Mouse (Mus musculus): ENCODE results near the gene Kif6. TPM values are rescaled to one million over a fixed set of nuclear protein-coding genes. Genes with fewer than 3 reads are reported as not detected.

Kif6 gene
- polyA plus RNA-seq, 1 experiment = 1.9 TPM

DNA sequence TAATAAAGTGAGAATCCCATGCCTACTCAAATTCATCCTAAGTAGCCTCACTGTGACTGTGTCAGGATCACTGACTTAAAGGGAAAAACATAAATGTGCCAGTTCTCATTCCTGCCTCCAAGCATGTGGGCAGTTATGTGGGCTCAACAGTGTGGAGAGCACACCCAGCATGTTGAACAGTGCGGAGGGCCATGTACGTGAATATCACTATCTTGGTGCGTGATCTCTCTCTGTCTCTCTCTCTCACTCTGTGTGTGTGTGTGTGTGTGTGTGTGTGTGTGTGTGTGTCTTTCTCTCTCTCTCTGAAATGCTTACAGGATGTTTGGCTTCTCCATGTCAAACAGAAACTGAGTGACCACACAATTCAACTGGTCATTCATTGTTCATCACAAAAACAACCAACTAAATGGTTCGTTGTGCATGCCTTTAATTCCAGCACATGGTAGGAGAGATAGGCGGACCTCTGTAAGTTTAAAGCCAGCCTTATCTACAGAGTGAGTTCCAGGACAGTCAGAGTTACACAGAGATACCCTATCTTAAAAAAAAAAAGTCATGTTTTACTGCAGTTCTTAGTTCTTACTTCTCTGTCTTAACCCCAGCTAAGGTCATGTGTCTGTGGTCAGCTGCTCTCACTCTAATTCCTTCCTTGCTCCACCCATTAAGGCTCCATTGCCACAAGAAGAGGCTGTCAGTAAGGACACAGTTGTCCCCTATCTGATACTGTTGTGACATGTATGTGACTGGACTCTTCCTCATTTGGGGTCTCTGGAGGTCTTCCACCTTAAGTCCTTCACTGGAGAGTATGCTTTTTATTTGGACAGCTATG is 266.2 kb downstream of the Kif6 start:
- DNase-seq (ENCODE audit: low read depth) = no peak
- no peak for TF ChIP-seq CTCF (IDR thresholded peaks at IDR 0.05; ENCODE audit: borderline replicate concordance, extremely low read depth, insufficient read depth, insufficient read length)
- no peak for TF ChIP-seq POLR2A (IDR thresholded peaks at IDR 0.05; ENCODE audit: borderline replicate concordance, extremely low read depth, insufficient read depth, insufficient read length, poor library complexity, severe bottlenecking)

DNA sequence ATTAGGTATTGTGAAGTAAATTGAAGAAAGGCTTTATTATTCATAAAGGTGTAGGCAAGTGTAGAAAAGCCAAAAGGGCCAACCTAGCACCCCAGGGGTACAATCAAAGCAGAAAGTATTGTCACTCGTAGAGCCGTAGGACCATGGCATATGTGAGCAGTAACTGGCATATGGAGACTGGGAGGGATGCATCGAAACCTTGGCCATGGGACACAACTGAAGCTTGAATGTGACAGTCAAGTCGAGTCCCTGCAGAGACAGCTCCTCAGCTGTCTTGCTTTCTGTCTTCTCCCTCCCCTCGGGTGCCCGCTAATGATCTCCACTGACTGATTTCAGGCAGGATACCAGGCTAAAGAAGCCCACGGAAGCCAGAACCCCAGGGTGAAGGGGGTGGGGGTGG is 266.9 kb downstream of the Kif6 start:
- TF ChIP-seq CTCF (IDR thresholded peaks at IDR 0.05; ENCODE audit: borderline replicate concordance, extremely low read depth, insufficient read depth, insufficient read length) (no peak), POLR2A (IDR thresholded peaks at IDR 0.05; ENCODE audit: borderline replicate concordance, extremely low read depth, insufficient read depth, insufficient read length, poor library complexity, severe bottlenecking) (no peak)
- DNase-seq (ENCODE audit: low read depth) = no peak

DNA sequence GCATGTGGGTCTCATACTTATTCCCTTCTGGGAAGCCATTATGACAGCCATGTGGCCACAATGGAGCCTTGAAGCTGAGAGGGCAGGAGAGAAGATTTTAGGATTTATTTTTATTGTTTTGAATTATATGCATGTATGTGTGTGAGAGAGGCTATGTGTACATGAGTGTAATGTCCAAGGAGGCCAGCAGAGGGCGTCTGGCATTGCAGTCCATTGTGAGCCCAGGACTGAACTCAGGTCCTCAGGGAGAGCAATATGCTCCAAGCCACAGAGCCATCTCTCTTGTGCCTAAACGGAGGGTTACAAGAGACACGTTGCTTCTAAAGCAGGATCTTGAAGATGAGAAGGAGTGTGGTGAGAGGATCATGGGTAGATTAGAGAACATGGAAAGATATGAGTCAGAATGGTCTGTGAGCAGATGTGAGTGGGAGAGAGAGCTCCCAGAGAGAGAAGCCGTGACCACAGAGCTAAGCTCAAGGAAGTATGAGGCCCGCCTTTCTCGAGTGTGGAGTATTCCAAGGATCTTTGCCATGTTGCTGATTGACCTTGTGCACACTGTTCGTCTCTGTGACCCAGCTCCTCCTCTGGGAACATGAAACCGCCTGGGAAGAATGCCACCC is 268.3 kb downstream of the Kif6 start:
- DNase-seq (ENCODE audit: low read depth) = no peak
- TF ChIP-seq POLR2A (IDR thresholded peaks at IDR 0.05; ENCODE audit: borderline replicate concordance, extremely low read depth, insufficient read depth, insufficient read length, poor library complexity, severe bottlenecking) = no peak
- peak; percentile 46; the same call in 1 of the 2 replicates for TF ChIP-seq CTCF (IDR thresholded peaks at IDR 0.05; ENCODE audit: borderline replicate concordance, extremely low read depth, insufficient read depth, insufficient read length)

DNA sequence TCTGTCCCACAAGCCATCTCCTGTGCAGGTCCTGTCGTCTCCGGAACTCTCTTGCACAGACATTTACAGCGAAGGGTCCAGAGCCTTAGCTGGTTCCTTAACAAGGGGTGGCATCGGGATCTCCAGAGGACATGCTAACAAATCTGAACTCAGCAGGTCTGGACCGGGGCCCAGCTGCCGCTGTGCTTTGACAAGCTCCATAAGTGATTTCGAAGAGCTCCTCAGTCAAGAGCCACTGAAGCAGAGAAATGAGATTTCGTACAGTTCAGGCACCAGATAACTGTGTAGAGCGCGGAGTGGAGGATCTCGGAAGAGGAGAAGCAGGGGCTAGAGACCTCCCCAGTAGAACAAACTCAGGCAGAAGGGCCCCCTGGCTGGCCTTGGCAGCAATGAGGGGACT is 270.1 kb downstream of the Kif6 start:
- TF ChIP-seq POLR2A (IDR thresholded peaks at IDR 0.05; ENCODE audit: borderline replicate concordance, extremely low read depth, insufficient read depth, insufficient read length, poor library complexity, severe bottlenecking) (no peak), CTCF (IDR thresholded peaks at IDR 0.05; ENCODE audit: borderline replicate concordance, extremely low read depth, insufficient read depth, insufficient read length) (no peak)
- peak; percentile 75 for DNase-seq (ENCODE audit: low read depth)

DNA sequence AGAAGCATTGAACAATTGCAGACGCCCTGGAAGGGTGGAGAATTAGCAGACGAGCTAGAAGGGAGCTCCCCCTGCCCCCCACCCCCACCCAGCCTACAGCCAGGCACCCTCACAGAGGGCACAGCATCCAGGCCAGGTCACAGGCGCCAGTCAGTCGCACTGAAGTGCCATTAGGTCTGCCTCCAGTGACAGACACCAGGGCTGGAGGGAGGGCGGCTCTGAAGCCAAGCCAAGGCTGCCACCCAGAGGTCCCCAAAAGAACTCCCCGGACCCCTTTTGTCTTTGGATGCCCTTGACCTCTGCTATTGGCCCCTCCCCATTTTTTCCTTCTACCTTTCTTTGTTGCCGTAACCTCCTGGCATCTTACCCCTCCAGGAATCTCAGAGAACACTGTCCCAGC is 274.7 kb downstream of the Kif6 start:
- DNase-seq (ENCODE audit: low read depth) = peak; percentile 64
- TF ChIP-seq CTCF (IDR thresholded peaks at IDR 0.05; ENCODE audit: borderline replicate concordance, extremely low read depth, insufficient read depth, insufficient read length) = peak; percentile 58
- no peak for TF ChIP-seq POLR2A (IDR thresholded peaks at IDR 0.05; ENCODE audit: borderline replicate concordance, extremely low read depth, insufficient read depth, insufficient read length, poor library complexity, severe bottlenecking)

DNA sequence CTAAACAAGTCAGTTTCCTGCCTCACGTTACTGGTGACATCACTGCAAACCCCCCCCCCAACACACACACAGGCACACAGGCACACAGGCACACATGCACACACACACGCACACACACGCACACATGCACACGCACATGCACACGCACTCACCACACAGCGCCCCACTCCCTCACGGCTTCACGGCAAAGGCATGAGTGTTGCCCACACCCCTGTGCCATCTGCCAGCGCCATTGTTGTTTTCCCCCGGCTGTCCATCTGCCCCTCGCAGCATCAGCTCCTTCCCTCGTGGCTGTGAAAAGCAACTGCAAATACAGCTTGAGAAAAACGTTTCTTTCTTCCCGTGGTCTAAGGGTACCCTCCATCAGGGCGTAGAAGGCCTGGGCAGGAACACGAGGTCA is 275.9 kb downstream of the Kif6 start:
- DNase-seq (ENCODE audit: low read depth) = peak; percentile 75

DNA sequence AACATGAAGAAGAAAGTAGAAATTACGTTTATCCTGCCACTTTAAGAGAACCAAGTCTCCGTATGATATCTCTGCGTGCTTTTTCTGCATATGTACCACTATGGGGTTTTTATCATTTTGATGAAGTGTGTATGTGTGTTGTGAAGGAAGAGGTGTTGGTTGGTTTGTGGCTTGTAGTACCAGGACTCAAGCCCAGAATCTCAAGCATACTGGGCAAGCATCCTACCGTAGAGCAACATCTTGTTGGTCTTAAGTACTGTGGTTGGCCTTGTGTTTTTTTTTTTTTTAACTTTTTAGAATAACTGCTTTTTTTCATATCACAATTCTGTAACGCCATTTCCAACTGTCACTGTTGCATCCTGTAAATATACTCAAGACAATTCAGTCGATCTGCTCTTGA is 277.5 kb downstream of the Kif6 start:
- TF ChIP-seq CTCF (IDR thresholded peaks at IDR 0.05; ENCODE audit: borderline replicate concordance, extremely low read depth, insufficient read depth, insufficient read length) (no peak), POLR2A (IDR thresholded peaks at IDR 0.05; ENCODE audit: borderline replicate concordance, extremely low read depth, insufficient read depth, insufficient read length, poor library complexity, severe bottlenecking) (no peak)
- DNase-seq (ENCODE audit: low read depth) = no peak

More for the DNA sequence above, 275.9 kb downstream of the Kif6 start:
- TF ChIP-seq POLR2A (IDR thresholded peaks at IDR 0.05; ENCODE audit: borderline replicate concordance, extremely low read depth, insufficient read depth, insufficient read length, poor library complexity, severe bottlenecking) (no peak), CTCF (IDR thresholded peaks at IDR 0.05; ENCODE audit: borderline replicate concordance, extremely low read depth, insufficient read depth, insufficient read length) (no peak)

DNA sequence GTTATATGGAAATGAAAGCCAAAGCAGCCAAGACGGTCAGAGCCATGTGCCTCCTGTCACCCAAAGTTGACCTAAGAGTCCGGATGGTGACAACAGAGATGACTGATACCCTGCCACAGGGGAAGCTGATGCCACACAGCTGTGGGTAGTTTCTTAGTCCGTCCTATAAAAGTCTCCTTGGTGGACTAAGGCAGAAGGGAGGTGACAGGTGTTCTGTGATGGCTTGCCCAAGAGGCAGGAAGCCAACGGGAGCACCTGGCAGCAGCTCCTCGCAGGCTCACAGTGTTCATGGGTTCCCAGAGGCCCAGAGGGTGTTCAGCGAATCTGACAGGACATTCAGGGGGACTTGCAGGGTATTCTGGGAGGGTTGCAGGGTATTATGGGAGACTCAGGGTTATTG is 279.5 kb downstream of the Kif6 start:
- no peak for TF ChIP-seq CTCF (IDR thresholded peaks at IDR 0.05; ENCODE audit: borderline replicate concordance, extremely low read depth, insufficient read depth, insufficient read length)
- no peak for TF ChIP-seq POLR2A (IDR thresholded peaks at IDR 0.05; ENCODE audit: borderline replicate concordance, extremely low read depth, insufficient read depth, insufficient read length, poor library complexity, severe bottlenecking)
- no peak for DNase-seq (ENCODE audit: low read depth)

DNA sequence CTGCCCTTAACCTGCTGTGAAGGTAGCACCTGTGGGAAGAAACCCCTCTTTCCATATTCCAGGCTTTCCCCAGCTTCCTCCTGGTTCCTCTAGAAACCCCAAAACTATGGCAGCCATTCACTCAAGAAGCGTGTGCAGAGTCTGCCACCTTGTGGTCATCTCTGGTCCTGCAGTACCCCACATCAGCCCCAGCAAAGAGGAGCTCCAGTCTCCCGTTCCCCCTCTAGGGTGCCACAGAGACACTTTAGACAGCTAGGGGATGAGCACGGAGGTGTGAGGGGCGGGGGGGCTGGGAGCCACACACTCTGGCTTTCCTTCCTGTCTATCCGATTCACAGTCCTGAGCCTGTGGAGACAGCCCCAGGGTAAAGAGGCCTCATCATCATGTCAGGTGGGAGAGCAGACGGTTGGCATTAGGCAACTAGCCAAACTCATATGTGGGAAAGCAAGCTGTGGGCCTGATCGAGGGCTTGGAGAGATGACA is 284.0 kb downstream of the Kif6 start:
- TF ChIP-seq CTCF (IDR thresholded peaks at IDR 0.05; ENCODE audit: borderline replicate concordance, extremely low read depth, insufficient read depth, insufficient read length) (peak; percentile 98), POLR2A (IDR thresholded peaks at IDR 0.05; ENCODE audit: borderline replicate concordance, extremely low read depth, insufficient read depth, insufficient read length, poor library complexity, severe bottlenecking) (no peak)

DNA sequence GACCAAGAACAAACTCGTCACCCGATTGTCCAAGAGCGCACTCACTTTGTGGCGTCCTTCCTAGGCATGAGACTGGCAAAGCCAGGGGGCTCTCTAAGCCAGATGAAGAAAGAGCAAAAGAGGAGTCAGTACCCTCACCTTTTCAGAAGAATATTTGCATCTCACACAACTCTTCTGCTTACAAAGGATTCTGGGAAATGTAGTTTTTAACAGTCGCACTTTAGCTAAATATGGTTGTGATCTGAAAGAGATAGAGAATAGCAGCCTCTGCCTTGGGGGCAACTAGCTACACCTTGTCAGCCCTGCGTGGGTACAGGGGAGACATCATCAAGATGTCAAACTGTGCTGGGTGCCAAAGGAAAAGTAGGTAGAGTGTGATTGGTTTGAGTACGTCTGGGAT is 287.7 kb downstream of the Kif6 start:
- TF ChIP-seq CTCF (IDR thresholded peaks at IDR 0.05; ENCODE audit: borderline replicate concordance, extremely low read depth, insufficient read depth, insufficient read length) = no peak
- TF ChIP-seq POLR2A (IDR thresholded peaks at IDR 0.05; ENCODE audit: borderline replicate concordance, extremely low read depth, insufficient read depth, insufficient read length, poor library complexity, severe bottlenecking) = no peak
- DNase-seq (ENCODE audit: low read depth) = no peak

More for the DNA sequence above, 284.0 kb downstream of the Kif6 start:
- peak; percentile 89 for DNase-seq (ENCODE audit: low read depth)

DNA sequence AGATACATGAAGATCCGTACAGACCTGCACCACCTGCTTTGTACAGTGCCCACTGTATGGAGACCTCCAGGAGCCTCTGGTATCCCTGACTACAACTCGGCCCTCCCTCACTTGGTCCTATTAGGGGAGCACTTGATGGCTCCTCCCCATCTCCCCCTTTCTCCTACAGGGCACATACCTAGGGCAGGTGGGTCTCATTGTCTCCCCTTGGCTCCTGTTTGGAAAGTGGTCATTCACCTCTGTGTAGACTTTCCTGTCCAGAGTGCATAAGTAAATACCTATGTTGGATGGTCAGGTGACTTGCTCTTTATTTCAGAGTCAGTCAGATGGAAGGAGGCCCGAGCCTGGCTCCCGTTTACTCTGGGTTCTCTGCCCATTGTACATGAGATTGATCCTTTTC is 308.5 kb downstream of the Kif6 start:
- no peak for DNase-seq (ENCODE audit: low read depth)

More for the DNA sequence above, 308.5 kb downstream of the Kif6 start:
- no peak for TF ChIP-seq CTCF (IDR thresholded peaks at IDR 0.05; ENCODE audit: borderline replicate concordance, extremely low read depth, insufficient read depth, insufficient read length)
- no peak for TF ChIP-seq POLR2A (IDR thresholded peaks at IDR 0.05; ENCODE audit: borderline replicate concordance, extremely low read depth, insufficient read depth, insufficient read length, poor library complexity, severe bottlenecking)
